Mouse (Mus musculus): Measurements from ENCODE around the gene Tnfsf10.
"Not testable (repeated sequence)": the region's sequence is repeated elsewhere in the genome, so short reads cannot be mapped to it uniquely, and the experiment has no call there.

Tnfsf10 gene

DNA sequence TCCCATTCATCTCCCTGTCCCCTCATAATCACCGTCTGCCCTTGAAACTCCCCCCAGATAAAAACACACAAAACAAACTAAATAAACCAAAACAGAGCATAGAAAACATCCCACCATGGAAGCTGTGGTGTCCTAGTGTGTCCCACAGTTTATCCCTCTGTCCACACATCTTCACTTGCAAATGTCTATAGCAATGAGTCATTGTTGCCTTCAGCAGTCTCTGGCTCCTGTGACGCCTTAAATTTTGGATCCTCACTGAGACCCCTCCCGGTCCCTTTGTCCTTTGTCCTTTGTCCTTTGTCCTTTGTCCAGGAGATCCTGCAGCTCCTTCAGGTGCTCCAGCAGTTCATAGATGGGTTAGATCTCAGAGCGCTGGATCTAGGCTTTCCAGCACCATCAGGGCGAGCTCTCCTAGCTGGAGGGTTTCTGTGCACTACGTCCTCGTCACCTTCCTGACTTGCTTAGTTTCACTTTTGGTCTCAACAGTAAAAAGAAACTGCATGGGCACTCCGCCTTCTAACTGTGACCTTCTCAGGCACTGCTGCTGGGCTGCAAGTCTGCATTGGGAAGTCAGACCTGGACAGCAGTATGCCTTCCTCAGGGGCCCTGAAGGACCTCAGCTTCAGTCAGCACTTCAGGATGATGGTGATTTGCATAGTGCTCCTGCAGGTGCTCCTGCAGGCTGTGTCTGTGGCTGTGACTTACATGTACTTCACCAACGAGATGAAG lies at the start of gene Tnfsf10:
Tnfsf10 (plus strand) TSS at position 470 of the 729 bp plus-strand sequence.
- DNase-seq (ENCODE audit: low spot score in 2 of 2) = no peak

DNA sequence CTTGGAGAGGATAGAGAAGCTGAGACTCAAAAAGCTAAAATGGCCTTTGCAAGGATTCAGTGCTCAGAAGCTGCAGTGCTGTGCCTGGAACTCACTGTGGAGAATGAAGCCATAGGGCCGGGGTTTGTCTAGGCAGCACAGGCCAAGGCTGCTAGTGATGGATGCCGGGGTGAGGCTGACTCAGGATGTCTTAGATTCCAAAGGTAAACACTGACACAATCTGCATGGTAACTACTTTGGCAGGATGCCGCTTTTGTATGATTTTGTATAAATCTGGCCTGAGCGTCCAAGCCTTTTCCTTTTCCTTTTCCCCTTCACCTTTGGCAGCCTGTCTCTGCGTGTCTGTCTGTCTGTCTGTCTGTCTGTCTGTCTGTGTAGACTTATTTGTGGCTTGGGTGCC lies 49.5 kb upstream of the Tnfsf10 start:
- DNase-seq (ENCODE audit: low spot score in 2 of 2) = no peak

DNA sequence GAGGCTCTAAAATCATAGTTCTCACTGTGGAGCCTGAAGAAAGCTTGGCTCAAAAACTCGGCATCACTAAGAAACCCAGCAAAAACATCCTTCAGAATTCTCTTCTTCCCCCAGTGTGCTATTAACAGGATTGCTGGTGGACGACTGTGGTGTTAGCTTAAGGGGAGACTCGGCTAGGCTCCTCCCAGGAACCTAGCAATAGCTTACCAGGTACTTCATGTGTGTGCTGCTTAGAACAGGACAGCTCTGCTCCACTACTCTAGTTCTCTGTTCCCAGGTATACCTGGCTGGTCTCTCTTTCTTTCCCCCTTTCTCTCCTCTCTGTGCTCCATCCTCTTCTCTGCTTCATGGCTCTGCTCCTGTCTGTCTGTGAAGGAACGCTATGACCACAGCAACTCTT lies 48.9 kb upstream of the Tnfsf10 start:
- no peak for DNase-seq (ENCODE audit: low spot score in 2 of 2)

DNA sequence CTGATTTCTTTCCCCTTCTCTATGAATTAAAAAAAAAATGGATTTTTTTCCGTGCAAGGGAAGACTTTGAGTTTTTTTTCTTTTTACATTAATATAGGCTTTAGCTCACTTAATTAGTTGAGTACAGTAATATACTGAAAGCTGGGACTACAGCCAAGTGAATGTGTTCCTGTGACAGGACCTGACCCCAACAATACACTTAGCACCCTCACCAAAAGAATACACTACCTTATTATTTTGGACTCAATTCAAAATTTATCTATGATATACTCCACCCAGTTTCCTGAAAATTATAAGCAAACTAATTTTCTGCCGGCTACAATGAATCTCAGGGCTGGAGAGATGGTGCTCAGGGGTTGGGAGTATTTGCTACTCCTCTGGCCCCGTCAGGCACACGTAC lies 47.7 kb upstream of the Tnfsf10 start:
- DNase-seq (ENCODE audit: low spot score in 2 of 2) = no peak

DNA sequence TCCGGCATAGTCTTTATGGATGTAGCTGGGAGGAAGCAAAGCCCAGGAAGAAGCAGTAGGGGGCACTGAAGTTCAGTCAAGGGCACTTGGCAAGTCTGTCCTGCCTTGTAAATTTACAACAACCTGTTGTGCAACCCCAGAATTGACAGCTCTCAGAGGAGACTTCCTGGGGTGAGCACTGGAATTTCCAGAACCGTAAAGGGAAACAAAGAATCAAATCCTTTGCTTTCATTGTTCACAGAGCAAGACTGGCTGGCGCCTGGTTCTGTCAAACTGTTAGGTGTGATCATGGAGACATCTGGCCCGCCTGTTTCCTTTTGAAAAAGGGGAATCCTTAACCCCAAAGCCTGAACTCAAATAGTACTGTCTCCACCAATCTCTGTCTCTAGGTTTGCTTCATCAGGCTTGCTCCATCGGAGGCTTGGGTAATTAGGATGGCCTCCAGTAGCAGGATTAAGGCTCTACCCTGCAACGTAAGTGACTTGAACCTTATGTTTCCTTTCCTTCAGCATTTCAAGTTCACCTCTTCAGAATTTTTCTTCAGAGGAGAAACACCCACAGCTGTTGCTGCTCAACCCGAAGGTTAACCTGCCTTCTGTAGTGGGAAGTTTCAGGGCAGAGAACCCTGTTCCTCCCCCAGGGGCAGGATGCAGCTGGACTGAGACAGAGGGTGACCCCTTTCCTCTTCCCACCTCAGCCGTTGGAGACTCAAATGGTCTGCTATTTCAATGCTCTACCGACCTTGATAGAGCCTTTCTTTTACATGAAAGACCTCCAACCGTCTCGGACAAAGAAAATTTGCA lies 46.5 kb upstream of the Tnfsf10 start:
- DNase-seq (ENCODE audit: low spot score in 2 of 2) = no peak

DNA sequence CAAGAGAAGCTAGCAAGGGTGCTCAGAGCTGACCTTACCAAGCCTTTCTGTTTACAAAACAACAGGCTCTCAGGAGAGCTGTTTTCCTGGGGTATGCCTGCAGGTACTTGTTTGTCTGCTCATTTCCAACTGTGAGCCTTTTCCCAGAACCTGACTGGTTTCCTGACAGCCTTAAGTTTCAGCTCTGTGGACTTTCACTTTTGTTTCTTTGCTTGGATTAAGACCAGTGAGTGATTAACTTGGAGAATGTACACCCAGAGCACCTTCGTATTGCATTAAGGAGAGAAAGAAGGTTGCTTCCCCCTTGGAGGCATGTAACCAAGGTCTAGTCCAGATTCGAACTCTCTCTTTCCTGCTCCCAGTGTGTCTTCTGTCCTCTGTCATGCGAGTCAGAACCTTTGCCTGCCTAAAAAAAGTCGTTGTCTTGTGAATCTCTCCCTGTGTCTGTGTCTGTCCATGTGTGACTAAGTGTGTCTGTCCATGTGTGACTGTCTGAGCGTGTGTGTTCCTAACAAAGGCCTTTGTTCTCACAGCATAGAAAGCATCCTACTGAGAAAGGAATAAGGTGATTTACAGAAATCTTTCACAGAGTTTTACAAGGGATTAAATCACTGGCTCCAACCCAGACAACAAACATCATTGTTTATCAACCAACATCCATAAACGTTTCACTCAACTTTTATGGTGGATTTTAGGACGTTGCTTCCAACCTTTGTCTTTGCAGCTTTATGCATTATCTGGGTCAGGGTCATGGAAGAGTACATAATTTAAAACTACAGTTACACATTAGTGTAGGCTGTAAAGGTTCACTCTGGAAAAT lies 43.7 kb upstream of the Tnfsf10 start:
- no peak for DNase-seq (ENCODE audit: low spot score in 2 of 2)

DNA sequence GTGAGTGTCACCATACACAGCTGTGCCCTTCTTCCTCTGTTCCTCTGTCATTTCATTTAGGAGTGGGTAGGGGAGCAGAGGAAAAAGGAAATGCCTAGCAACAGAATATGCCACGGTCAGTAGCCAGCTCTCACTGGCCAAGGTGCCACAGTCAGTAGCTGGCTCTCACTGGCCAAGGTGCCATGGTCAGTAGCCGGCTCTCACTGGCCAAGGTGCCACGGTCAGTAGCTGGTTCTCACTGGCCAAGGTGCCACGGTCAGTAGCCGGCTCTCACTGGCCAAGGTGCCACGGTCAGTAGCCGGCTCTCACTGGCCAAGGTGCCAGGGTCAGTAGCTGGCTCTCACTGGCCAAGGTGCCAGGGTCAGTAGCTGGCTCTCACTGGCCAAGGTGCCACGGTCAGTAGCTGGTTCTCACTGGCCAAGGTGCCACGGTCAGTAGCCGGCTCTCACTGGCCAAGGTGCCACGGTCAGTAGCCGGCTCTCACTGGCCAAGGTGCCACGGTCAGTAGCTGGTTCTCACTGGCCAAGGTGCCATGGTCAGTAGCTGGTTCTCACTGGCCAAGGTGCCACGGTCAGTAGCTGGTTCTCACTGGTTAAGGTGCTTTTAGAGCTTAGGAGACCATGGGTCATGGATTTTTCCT lies 37.4 kb upstream of the Tnfsf10 start:
- DNase-seq (ENCODE audit: low spot score in 2 of 2) = not testable (repeated sequence)

DNA sequence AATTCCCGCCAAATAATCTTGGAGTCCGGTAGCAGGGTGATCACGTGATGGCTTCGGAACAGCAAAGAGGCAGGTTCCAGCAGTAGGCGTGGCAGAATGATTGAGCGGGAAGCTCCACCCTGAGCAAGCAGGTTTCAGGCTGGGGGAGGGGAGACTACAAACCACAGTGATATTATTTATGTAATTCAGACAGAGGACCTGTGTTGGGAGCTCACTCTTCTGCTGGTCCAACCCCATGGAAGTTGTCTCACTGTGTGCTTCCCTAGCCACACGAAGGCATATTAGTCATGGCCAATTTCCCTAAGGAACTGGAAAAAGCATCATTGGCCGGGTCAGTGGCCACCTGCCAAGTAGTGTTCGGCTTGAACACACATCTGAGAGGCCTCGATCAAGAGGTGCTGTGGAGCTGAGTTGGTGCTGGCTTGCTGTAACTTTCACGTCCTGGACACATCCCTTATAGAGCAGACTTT lies 36.5 kb upstream of the Tnfsf10 start:
- no peak for DNase-seq (ENCODE audit: low spot score in 2 of 2)

DNA sequence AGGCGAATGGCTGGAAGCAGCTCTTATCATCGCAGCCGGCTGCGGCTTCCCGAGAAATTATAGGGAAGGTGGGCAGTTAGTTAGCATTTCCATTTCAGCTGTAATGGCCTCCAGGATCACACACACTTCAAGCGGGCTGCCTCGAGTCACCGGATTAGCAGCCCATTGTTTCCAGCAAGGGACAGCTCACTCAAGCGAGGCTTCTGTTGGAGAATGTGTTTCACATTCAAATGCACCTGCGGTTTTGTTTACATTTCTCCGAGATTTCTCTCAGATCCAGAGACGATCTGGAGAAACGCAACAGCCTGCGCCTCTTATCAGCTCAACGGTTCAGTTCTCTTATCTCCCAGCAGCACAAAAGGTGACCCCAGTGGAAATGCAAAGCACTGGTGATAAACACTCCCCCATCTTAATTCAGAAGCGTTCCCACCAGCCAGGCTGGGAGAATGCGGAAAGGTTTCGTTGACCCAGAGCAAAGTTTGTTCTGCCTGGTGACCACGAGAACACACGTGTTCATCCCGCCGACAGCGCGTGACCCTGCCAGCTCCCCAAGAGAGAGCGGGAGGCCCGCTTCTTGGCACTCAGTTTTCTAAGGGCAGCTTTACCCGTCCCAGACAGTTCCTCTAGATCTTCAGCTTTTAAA lies 33.6 kb upstream of the Tnfsf10 start:
- DNase-seq (ENCODE audit: low spot score in 2 of 2) = peak in 1 of 2 experiments; percentile 30

DNA sequence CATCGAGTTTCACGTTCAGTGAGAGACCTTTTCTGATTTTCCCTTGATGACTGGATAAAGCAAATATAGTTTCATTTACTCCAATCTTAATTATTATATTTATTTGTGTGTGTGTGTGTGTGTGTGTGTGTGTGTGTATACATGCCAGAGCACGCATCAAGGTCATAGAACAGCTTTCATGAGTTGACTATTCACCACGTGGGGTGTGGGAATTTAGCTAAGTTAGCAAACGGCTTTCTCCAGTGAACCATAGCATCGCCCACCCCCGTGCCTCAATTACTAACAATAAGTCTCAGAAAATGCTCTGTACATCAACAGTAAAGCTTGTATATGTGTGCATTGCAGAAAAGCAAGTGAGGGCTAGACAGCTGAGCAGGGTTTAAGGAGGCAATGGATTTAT lies 33.0 kb upstream of the Tnfsf10 start:
- DNase-seq (ENCODE audit: low spot score in 2 of 2) = no peak

DNA sequence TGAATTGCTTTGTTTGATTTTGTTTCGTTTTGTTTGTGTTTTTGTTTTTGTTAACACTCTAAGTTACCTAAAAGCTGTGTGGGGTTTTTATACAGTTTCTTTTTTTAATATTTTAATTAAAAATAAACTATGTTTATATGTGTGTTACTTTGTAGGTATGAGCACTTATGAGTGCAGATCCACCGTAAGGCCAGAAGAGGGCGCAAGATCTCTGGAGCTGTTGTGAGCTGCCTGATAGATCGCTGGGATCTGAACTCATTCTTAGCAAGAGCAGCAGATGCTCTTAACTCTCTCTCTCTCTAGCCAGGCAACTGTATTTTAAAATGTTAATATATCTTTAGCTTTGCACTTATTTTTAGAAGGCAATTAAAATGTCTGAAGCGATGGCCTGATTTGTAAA lies 32.6 kb upstream of the Tnfsf10 start:
- peak in 1 of 2 experiments; percentile 42 for DNase-seq (ENCODE audit: low spot score in 2 of 2)

DNA sequence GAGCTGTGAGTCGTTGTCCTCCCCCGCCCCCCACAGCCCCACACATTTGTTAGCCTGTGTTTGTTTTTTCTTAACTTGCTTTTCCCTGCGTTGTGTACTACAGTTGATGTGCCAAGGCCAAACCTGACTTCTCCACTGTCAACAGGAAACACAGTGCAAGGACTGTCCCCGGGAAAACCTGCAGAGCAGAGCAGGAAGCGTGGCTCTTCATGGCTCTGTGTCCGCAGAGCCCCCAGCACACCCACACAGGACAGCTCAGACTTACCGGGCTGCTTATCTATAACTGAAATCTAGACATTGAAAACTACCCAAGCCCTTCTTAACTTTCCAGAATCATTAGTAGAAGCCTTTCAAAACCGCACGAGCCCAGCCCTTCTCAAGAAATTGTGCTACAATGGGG lies 31.8 kb upstream of the Tnfsf10 start:
- no peak for DNase-seq (ENCODE audit: low spot score in 2 of 2)

DNA sequence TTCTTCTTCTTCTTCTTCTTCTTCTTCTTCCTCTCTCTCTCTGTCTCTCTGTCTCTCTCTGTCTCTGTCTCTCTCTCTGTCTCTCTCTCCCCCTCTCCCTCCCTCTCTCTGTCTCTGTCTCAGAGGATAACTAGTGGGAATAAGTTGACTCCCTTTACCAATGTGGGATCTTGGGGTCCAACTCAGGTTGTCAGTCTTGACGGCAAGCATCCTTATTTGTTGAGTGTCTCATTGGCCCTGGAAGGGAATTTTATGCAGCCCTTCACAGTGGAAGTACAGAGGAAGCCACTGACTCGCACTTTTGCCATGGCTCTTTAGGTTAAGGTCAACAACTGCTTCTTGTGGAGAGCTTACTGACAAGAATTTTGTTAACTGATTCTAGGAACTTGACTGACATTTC lies 28.5 kb upstream of the Tnfsf10 start:
- no peak for DNase-seq (ENCODE audit: low spot score in 2 of 2)

DNA sequence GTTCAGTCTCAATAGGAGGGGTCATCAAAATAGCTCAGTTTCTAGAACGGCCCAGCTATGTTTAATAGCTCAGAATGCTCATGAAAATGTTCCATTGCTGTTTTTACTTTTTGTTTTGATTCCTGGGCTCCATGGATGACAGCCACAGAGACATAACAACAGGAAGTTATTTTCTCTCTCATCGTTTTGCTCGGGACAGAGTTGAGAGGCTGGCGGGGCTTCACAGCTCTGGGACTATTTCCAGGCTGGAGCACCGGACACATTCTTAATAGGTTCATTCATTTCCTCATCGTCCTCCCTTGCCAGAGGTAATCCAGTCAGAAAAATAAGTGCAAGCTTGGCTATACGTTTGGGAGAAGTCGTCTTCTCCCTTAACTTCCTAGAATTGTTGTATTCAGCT lies 27.9 kb upstream of the Tnfsf10 start:
- no peak for DNase-seq (ENCODE audit: low spot score in 2 of 2)

DNA sequence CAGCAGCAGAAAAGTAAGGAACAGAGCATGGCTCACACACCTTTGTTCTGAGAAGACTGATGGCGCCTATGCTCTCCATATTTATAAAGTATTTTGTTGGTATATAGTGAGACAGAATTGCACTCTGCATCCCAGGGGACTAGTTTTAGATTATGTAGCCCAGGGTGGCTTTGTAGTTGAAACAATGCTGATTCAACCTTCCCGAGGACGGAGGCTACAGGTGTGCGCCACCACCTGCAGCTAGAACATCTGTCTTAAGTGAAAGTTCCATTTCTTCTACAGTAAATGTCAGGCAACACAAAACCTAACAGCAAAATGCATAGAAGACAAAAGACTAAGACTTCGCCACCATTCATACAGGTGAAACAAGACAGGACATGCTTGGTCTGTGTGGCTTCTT lies 26.5 kb upstream of the Tnfsf10 start:
- no peak for DNase-seq (ENCODE audit: low spot score in 2 of 2)

DNA sequence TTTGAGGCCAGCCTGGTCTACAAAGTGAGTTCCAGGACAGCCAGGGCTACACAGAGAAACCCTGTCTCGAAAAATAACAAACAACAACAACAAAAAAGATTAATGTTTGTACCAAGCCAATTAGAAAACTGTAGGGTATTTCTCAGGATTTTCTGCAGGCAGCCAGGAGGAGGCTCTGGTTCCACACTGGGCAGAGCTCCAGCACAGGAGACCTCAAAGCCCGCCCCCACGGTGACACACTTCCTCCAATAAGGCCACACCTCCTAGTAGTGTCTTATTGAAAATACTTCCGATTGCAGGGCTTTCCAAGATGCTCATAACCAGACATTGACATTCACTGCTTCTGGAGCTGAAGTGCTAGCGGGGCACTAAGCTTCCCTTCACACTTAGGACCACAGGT lies 25.9 kb upstream of the Tnfsf10 start:
- DNase-seq (ENCODE audit: low spot score in 2 of 2) = not testable (repeated sequence)

DNA sequence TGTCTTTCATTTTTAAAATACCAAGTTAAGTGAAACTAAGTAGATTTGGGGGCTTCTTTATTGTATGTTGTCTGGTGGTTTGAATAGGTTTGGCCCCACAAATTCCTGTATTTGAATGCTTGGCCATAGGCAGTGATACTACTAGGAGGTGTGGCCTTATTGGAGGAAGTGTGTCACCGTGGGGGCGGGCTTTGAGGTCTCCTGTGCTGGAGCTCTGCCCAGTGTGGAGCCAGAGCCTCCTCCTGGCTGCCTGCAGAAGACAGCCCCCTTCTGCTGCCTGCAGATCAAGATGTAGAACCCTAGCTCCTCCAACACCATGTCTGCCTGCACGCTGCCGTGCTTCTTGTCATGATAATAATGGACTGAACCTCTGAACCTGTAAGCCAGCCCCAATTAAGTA lies 25.4 kb upstream of the Tnfsf10 start:
- DNase-seq (ENCODE audit: low spot score in 2 of 2) = not testable (repeated sequence)

DNA sequence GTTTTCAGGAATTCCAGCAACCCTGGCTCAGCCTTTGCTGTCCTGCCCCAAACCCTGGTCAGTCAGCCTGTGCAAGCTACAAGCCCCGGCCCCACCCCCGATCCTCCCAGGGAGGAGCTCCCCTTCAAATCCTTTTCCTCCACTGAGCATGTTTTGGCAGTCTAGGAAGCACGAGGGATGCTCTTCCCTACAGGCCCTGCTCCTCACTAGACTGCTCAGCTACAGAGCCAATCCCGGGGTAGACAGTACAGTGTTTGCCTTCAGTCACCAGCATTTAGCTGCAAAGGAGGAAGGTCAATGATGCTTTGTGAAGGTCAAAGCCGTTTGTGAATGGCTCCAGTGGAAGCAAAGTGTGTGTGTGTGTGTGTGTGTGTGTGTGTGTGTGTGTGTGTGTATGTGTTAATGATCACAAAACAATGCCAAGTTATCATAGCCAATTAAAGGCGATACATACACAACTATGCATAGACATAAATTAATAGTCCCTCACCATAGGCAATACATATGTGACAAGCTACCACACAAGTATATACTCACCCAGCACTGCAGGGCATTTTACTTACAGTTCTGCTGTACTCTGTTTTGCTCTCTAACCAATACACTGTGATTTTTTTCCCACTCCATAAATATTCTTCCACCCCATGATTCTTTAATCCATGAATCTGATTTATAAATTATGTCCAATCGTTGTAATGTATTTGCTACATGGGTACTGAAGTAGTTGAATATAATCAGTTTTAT lies 23.0 kb upstream of the Tnfsf10 start:
- DNase-seq (ENCODE audit: low spot score in 2 of 2) = no peak

DNA sequence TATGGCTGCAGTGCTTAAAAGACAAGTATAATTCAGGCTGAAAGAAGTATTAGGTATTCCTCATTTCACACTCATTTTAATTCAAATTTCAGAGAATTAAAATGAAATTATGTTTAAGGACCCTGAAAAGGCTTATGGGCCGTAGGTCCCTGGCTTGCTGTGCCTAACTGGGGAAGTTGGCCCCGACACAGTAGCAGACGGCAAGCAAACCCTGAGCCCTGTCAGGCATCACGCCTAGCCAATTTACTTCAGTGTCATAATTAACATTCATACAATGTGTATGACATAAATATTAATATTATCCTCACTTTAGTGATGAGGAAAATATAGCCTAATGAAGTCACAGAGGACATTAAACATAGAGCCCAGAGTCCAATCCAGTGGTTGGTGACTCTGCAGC lies 16.4 kb upstream of the Tnfsf10 start:
- no peak for DNase-seq (ENCODE audit: low spot score in 2 of 2)

DNA sequence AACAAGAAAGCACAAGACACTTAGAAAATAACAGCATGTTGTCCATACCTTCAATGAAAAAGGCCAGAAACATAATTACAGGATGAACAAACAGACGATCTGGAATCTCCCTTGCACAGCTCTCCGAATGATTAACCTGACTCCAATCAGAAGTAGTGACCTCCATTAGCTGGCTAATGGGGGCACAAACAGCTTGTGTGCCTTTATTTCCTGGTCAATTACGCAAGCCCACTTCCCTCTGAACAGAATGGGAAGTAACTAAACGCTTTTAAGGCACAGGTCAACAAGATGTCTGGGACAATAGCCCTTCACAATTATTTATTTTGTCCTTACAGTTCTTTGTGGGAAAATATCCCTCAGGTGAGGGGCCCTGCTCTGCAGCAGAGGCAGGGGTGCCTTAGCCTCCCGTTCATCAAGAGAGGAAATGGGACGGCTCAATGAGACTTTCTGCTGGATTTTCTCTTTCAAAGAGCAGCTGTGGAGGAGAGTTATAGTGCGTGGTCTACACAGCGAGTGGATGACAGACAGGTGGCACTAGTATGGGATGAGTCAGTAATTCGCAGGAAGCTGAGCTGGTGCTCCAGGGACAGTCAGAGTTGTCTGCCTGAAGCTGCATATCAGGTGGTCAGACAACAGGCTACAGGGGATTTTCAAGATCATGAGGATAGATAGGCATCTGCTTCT lies 14.3 kb upstream of the Tnfsf10 start:
- no peak for DNase-seq (ENCODE audit: low spot score in 2 of 2)
